ENCODE assay signal across 29 mouse cellular contexts in the genomic region with DNA sequence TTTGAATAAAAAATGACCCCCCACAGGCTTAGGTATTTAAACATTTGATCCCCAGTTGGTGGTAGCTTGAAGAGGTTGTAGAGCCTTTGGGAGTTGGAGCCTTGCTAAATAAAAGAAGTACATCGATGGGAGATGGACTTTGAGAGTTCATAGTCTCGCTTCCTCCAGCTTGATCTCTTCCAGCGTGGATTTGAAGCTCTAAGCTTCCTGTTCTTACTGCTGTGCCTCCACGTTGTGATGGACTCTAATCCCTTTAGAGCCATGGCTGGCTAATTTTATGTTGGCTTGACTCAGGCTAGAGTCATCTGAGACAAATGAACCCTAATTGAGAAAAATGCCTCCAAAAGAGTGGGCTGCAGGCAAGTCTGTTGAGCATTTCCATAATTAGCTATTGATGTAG. TPM values are rescaled to one million over a fixed set of nuclear protein-coding genes. Genes with fewer than 3 reads are reported as not detected.
"Had no signal": no experiment of that assay in that cellular context is flagged by ENCODE, and none has a peak within 500 bp of the region (broad histone marks: within the 10 kb centered on the region; RNA-seq: fewer than 3 reads in every experiment).

No protein-coding gene starts in this region.

- H3K4me3 ChIP-seq: gastrocnemius, adult 2 months; heart, embryonic 10.5 days; heart, embryonic 12.5 days; hindbrain, embryonic 10.5 days; hindbrain, embryonic 12.5 days; kidney, embryonic 15.5 days; layer of hippocampus, adult 2 months; left cerebral cortex, adult 2 months; limb, embryonic 10.5 days; limb, embryonic 12.5 days; liver, embryonic 13.5 days; liver, embryonic 15.5 days had no signal

- H3K27ac ChIP-seq: gastrocnemius, adult 2 months; heart, embryonic 10.5 days; hindbrain, embryonic 10.5 days; hindbrain, embryonic 12.5 days; hindbrain, embryonic 14.5 days; kidney, embryonic 15.5 days; kidney, postnatal 0 days; layer of hippocampus, adult 2 months; left cerebral cortex, adult 2 months; limb, embryonic 10.5 days; limb, embryonic 12.5 days; liver, embryonic 13.5 days; liver, embryonic 15.5 days had no signal

- H3K4me2 ChIP-seq: heart, embryonic 12.5 days; hindbrain, embryonic 12.5 days; hindbrain, embryonic 14.5 days; kidney, embryonic 15.5 days; limb, embryonic 12.5 days; liver, embryonic 11.5 days; liver, embryonic 13.5 days; liver, embryonic 15.5 days had no signal

- DNase-seq: gastrocnemius, adult 2 months; gastrocnemius, postnatal 10 days; gastrocnemius, postnatal 25 days; heart, postnatal 4 days; kidney, adult 11 months; kidney, adult 2 months; kidney, adult 9 months; kidney, postnatal 36 days; liver; liver, embryonic 13.5 days had no signal

- H3K4me1 ChIP-seq: liver, embryonic 15.5 days had no signal

- H3K9me3 ChIP-seq: heart, embryonic 10.5 days; heart, embryonic 12.5 days; hindbrain, embryonic 10.5 days; hindbrain, embryonic 12.5 days; kidney, embryonic 15.5 days; limb, embryonic 10.5 days; limb, embryonic 12.5 days; liver, embryonic 13.5 days; liver, embryonic 15.5 days had no signal

- H3K27me3 ChIP-seq: heart, embryonic 12.5 days; hindbrain, embryonic 12.5 days; kidney, embryonic 15.5 days; limb, embryonic 12.5 days; liver, embryonic 13.5 days; liver, embryonic 15.5 days had no signal

- H3K9ac ChIP-seq: heart, embryonic 12.5 days; hindbrain, embryonic 12.5 days; hindbrain, embryonic 14.5 days; kidney, embryonic 15.5 days; limb, embryonic 12.5 days; liver, embryonic 13.5 days; liver, embryonic 15.5 days had no signal

- ATAC-seq: inflammation-experienced regulatory T-cells, adult 6 months had no signal

- H3K36me3 ChIP-seq: heart, embryonic 10.5 days; heart, embryonic 12.5 days; hindbrain, embryonic 10.5 days; hindbrain, embryonic 12.5 days; kidney, embryonic 15.5 days; limb, embryonic 10.5 days; limb, embryonic 12.5 days; liver, embryonic 13.5 days; liver, embryonic 15.5 days had no signal

RNA-seq across cellular contexts. Expression of gene Fam50b, which starts 28.2 kb away (rescaled TPM):
- polyA plus RNA-seq: frontal cortex, adult 2 months; heart, embryonic 10.5 days; heart, embryonic 12.5 days; heart, embryonic 14.5 days; heart, embryonic 16.5 days; hindbrain, embryonic 14.5 days; hindbrain, embryonic 16.5 days; inflammation-experienced regulatory T-cells, adult 6 months; kidney, embryonic 15.5 days; kidney, postnatal 0 days; limb, embryonic 12.5 days; limb, embryonic 14.5 days; liver, embryonic 11.5 days; liver, embryonic 13.5 days had no signal
